Mouse (Mus musculus): ENCODE measurements around the gene Zfp579. TPM values are rescaled to one million over a fixed set of nuclear protein-coding genes. Genes with fewer than 3 reads are reported as not detected.

Gene Zfp579
- 42.5 and 74.3 TPM in 2 replicates for polyA plus RNA-seq (2012; rRNA removed; ENCODE audit: low replicate concordance)

GRCm38 (mm10) chr7:4996003-4996895 lies at the start of gene Zfp579:
TSS of gene Zfp579 (minus strand) at chr7:4996158.

DNA sequence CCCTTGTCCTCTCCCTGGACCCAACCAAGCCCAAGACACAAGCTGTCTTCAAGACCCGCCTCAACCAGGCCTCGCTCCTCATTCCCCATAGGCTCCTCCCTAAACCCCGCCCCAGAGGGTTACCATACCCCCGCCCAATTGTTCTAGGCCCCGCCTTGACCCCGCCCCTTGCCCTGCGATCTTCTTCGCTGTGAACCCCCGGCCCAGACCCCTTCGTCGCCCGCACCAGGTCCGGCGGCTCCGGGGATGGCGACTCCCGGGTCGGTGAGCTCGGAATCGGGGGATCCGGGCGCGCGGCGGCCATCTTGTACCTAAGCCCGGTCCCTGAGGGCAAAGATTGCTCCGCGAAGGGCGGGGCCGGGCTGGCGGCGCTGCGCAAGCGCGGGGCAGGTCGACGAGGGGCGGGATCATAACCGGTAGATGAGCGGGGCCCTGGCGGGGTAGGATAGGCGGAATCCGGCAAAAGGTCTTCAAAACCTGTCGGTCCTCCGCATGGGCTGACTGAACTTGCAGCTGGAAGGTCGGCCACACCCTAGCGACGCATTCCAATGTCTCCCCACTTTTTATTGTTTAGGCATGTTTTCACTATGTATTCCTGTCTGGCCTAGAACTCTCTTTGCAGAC lies 42.3 kb upstream of the Zfp579 start, which contains the start of gene Zfp784:
Zfp784 (minus strand) TSS at position 338 of the 624 bp plus-strand sequence.

GRCm38 (mm10) chr7:5033818-5034217 lies 37.9 kb upstream of the Zfp579 start, which contains the start of gene 4632433K11Rik:
TSS of gene 4632433K11Rik (plus strand) at chr7:5034118.

DNA sequence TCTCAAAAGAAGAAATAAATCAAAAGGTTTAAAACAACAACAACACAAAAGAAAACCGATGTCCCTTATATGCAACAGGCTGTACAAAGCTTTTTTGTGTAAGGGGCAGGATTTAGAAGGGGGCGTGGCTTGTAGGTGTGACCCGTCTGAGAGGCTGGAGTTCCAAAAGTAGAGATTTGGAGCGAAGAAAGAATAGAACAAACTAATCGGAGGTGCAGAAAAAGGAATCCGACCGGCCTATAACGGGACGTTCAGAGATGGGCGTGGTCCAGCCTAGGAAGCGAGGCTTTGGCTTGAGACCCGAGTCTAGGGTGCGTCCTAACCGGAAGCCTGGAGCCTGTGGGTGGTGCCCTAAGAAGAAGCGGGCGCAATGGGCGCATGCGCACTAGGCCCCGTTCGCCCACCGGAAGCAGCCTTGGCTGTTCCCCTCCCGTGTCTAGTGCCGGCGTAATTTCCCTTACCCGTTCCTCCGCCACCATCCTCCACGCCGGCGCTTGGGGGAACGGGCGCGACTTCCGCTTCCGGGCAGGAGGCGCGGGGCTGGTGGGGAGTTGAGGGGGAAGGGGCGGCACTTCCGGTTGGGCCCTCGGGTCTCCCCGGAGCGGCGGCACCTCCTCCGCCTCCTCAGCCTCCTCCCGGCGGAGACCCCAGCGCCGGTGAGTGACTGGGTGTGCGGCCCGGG lies 24.2 kb upstream of the Zfp579 start, which contains the start of the genes Zfp865 and Ccdc106:
Zfp865 (plus strand) TSS at position 377 of the 682 bp plus-strand sequence.
Ccdc106 (plus strand) TSS at position 554 of the 682 bp plus-strand sequence.

DNA sequence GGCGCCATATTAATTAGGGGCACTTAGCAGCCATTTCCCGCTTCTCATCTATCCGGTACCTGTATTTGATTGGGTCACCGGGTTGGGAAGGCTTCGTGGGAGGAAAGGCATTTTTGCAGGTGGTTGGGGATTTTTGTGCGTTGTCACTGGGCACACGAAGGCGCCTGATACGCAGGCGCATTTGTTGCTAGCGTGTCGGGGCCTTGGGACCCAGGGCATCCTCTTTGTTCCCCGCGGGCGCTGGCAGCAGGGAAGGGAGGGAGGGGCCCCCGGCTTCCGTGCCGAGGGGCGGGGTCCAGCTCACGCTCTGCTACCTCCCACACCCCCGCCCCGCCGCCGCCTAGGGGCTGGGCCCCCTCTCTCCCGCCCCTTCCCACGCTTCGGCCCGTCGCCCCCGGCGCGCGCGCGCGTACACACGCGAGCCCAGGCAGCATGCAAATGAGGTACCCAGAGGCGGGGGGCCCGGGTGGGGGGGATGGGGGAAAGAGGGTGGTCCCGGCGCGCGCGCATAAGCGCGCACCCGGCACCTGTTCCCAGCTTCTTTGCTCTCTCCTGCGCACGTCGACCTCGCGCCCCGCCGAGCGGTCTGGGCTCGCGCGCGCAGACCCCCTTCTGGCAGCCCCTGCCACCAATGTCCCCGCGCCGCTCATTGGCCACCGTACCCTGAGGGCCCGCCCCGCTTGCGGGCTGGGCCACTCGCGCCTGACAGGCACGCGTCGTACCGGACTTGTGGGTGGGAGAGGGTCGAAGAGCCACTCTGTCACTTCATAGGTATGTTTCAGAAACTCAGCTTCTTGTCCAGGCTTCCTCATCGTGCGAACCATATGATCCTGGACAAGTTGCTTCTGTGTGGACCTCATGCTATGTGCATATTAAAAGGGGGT lies 19.4 kb upstream of the Zfp579 start, which contains the start of gene Gm44973:
Gm44973 (plus strand) TSS at position 379 of the 884 bp plus-strand sequence.

DNA sequence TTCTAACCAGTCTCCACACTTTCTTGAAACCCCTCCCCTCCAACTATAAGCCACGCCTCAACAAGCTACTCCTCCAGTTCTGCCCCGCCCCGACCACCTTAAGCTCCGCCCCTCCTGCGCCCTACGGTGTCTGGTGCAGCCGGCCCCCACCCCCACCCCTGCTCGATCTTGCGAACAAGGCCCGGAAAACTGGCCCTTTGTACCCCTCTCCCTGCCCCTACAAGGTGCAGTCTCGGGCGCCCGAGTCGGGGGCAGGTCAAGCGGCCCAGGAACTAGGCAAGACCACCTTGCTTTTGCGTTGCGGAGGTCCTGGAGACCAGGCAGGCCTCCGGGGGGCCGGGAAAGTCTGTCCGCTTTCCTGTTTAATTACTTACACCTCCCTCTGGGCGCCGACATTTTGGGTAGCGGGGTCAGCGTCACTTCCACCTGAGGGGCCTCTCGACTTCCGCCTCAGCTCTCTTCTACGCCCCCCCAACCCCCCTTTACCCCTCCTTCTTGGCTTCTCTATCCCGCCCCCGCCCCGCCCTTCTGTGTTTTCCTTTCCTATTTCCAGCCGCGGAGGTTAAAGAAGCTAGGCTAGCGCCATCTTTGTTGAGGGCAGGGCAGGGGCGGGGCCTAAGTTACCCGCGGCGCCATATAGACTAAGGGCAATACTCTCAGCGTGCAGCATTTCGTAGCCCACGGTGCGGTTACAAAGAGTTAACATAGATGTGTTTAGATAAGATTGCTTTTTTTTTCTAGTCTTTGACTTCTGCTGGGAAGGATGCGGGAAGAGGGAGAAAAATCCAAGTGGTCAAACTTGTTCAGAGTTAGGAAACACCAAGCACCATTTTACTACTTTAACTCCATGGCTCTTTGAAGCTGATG lies 18.5 kb upstream of the Zfp579 start, which contains the start of the genes Zfp524 and Fiz1:
Zfp524 (plus strand) TSS at position 165 of the 867 bp plus-strand sequence.
Fiz1 (minus strand) TSS at position 447 of the 867 bp plus-strand sequence.

GRCm38 (mm10) chr7:4971068-4971467 lies 24.9 kb downstream of the Zfp579 start, which contains the start of gene Sbk3:
TSS of gene Sbk3 (minus strand) at chr7:4971168.

GRCm38 (mm10) chr7:4964272-4964671 lies 31.7 kb downstream of the Zfp579 start, which contains the start of gene Sbk2:
TSS of gene Sbk2 (minus strand) at chr7:4964406.

Other genes starting within 250 kb of the Zfp579 start
- gene Cox6b2, start 243.1 kb downstream of the Zfp579 start, polyA plus RNA-seq (2012; rRNA removed; ENCODE audit: low replicate concordance): 20.8 and 97.5 TPM in 2 replicates
- gene Fam71e2, start 224.9 kb downstream of the Zfp579 start, polyA plus RNA-seq (2012; rRNA removed; ENCODE audit: low replicate concordance): not detected in 2 replicates
- gene Il11, start 213.3 kb downstream of the Zfp579 start, polyA plus RNA-seq (2012; rRNA removed; ENCODE audit: low replicate concordance): 0.11 and 0.45 TPM in 2 replicates
- not detected in 2 replicates for gene Tmem190, start 213.2 kb downstream of the Zfp579 start, polyA plus RNA-seq (2012; rRNA removed; ENCODE audit: low replicate concordance)
- 13.9 and 33.7 TPM in 2 replicates for gene Tmem238, start 206.5 kb downstream of the Zfp579 start, polyA plus RNA-seq (2012; rRNA removed; ENCODE audit: low replicate concordance)
- 303 and 400 TPM in 2 replicates for gene Rpl28, start 203.3 kb downstream of the Zfp579 start, polyA plus RNA-seq (2012; rRNA removed; ENCODE audit: low replicate concordance)
- 249 and 346 TPM in 2 replicates for gene Ube2s, start 183.6 kb downstream of the Zfp579 start, polyA plus RNA-seq (2012; rRNA removed; ENCODE audit: low replicate concordance)
- 0.04 and 0.87 TPM in 2 replicates for gene Shisa7, start 151.5 kb downstream of the Zfp579 start, polyA plus RNA-seq (2012; rRNA removed; ENCODE audit: low replicate concordance)
- gene Isoc2b, start 125.9 kb downstream of the Zfp579 start, polyA plus RNA-seq (2012; rRNA removed; ENCODE audit: low replicate concordance): 22.3 and 43.4 TPM in 2 replicates
- gene Isoc2a, start 119.0 kb downstream of the Zfp579 start, polyA plus RNA-seq (2012; rRNA removed; ENCODE audit: low replicate concordance): 43.3 and 99.8 TPM in 2 replicates
- gene Gm36210, start 89.6 kb downstream of the Zfp579 start, polyA plus RNA-seq (2012; rRNA removed; ENCODE audit: low replicate concordance): 0.09 and 0.67 TPM in 2 replicates
- 8.7 and 16.0 TPM in 2 replicates for gene Zfp628, start 80.9 kb downstream of the Zfp579 start, polyA plus RNA-seq (2012; rRNA removed; ENCODE audit: low replicate concordance)
- 3.0 and 16.9 TPM in 2 replicates for gene Nat14, start 74.1 kb downstream of the Zfp579 start, polyA plus RNA-seq (2012; rRNA removed; ENCODE audit: low replicate concordance)
- gene Ssc5d, start 70.4 kb downstream of the Zfp579 start, polyA plus RNA-seq (2012; rRNA removed; ENCODE audit: low replicate concordance): 17.4 and 38.7 TPM in 2 replicates
- 0.63 and 0.77 TPM in 2 replicates for gene Sbk2, start 31.8 kb downstream of the Zfp579 start, polyA plus RNA-seq (2012; rRNA removed; ENCODE audit: low replicate concordance)
- 0.08 and 0.10 TPM in 2 replicates for gene Sbk3, start 25.0 kb downstream of the Zfp579 start, polyA plus RNA-seq (2012; rRNA removed; ENCODE audit: low replicate concordance)
- 34.8 and 37.7 TPM in 2 replicates for gene Zfp524, start 18.3 kb upstream of the Zfp579 start, polyA plus RNA-seq (2012; rRNA removed; ENCODE audit: low replicate concordance)
- 22.7 and 39.7 TPM in 2 replicates for gene Fiz1, start 18.5 kb upstream of the Zfp579 start, polyA plus RNA-seq (2012; rRNA removed; ENCODE audit: low replicate concordance)
- gene Gm44973, start 19.3 kb upstream of the Zfp579 start, polyA plus RNA-seq (2012; rRNA removed; ENCODE audit: low replicate concordance): 0.26 TPM in 1 of 2 replicates, not detected in the other
- gene Zfp865, start 24.2 kb upstream of the Zfp579 start, polyA plus RNA-seq (2012; rRNA removed; ENCODE audit: low replicate concordance): 24.3 and 43.2 TPM in 2 replicates
- gene Ccdc106, start 24.4 kb upstream of the Zfp579 start, polyA plus RNA-seq (2012; rRNA removed; ENCODE audit: low replicate concordance): 0.63 and 20.2 TPM in 2 replicates
- gene 4632433K11Rik, start 38.0 kb upstream of the Zfp579 start, polyA plus RNA-seq (2012; rRNA removed; ENCODE audit: low replicate concordance): not detected in 2 replicates
- gene Zfp784, start 42.3 kb upstream of the Zfp579 start, polyA plus RNA-seq (2012; rRNA removed; ENCODE audit: low replicate concordance): 5.2 and 5.6 TPM in 2 replicates
- 15.4 and 30.5 TPM in 2 replicates for gene Zfp580, start 55.4 kb upstream of the Zfp579 start, polyA plus RNA-seq (2012; rRNA removed; ENCODE audit: low replicate concordance)
- 143 and 241 TPM in 2 replicates for gene U2af2, start 66.0 kb upstream of the Zfp579 start, polyA plus RNA-seq (2012; rRNA removed; ENCODE audit: low replicate concordance)
- gene Epn1, start 84.1 kb upstream of the Zfp579 start, polyA plus RNA-seq (2012; rRNA removed; ENCODE audit: low replicate concordance): 151 and 159 TPM in 2 replicates
- gene Rfpl4, start 120.8 kb upstream of the Zfp579 start, polyA plus RNA-seq (2012; rRNA removed; ENCODE audit: low replicate concordance): not detected in 2 replicates
- gene Rasl2-9, start 129.8 kb upstream of the Zfp579 start, polyA plus RNA-seq (2012; rRNA removed; ENCODE audit: low replicate concordance): 0.57 and 2.0 TPM in 2 replicates
- not detected in 2 replicates for gene Vmn1r55, start 153.5 kb upstream of the Zfp579 start, polyA plus RNA-seq (2012; rRNA removed; ENCODE audit: low replicate concordance)
- not detected in 2 replicates for gene Vmn1r56, start 200.6 kb upstream of the Zfp579 start, polyA plus RNA-seq (2012; rRNA removed; ENCODE audit: low replicate concordance)
- not detected in 2 replicates for gene Vmn1r57, start 222.3 kb upstream of the Zfp579 start, polyA plus RNA-seq (2012; rRNA removed; ENCODE audit: low replicate concordance)